Mouse (Mus musculus): Measurements from ENCODE around the gene Aatf.
A peak's percentile ranks its signal among the peaks of the same experiment; 100 is the strongest.

Aatf gene

DNA sequence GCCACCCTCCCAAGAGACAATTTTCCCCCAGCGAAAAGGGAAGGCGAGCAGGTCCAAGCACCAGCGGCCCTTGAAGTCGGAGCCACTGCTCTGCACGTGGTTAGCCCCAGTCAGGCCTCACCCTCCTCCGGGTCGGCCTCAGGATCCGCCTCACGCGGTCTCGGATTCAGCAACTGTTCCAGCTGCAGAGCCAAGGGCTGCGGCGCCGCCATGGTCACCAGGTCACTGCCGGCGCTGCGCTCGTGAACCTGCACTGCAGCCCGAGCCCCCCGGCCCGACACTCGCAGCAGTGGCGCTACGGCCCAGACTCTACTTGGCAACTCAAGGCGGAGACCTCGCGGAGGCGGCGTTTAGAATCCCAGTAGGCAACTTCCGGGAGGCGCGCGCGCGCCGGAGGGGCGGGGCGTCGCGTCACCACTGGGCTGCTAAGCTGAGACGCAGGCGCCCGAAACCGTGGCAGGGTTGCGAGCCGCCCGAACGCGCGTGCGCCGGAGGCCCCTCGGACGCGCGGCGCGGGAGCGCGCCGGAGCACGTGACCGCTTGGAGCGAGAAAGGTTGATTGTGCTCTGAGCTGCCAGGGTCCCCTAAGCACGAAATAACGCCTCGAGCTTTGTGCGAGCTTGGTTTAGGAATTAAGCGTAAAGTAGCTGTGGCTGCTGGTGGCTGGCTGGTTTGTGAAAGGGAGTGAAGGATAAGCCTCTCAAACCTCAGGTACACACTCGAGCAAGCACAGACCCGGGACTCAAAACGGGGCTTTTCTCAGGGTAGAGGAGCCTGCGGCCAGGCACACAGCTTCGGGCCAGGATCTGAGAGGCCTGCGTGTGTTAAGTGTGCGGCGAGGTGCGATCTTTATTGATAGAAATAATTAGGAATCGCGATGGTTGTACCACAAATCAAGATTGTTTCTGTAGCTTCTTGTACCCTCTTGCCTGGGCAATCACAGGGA is at the start of gene Aatf:
Gene Aatf, minus strand, starts transcription at position 352 of the 946 bp plus-strand sequence.
- DNase-seq (ENCODE audit: low read depth), result peak; percentile 90

DNA sequence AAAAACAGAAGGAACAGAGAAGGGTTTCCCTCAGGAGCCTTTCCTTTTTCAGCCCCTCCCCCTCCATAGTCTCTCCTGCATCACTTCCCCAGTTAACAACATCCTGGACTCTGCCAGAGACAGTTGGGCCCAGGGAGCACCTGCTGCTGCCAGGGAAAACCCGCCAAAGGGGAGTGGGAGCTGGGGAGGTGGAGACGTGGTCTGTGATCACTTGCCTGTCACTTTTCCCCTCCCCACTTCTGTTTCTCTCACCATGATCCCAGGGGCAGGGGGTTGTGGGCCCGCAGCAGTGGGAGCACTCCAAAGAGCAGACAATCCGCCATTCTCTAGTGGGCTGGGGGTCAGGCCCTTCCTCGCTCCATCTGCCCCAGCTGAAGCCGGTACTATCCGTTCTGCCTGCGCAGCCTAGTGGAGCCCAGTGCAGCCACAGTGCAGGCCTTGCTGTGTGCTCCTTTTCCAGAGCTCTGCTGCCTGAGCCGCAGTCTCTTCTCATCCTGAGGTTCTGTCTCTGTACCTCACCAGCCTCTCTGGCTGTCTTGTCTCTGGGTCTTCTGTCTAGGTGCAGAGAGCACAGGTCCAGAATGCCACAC is 49.5 kb upstream of the Aatf start:
- DNase-seq (ENCODE audit: low read depth), result no peak

DNA sequence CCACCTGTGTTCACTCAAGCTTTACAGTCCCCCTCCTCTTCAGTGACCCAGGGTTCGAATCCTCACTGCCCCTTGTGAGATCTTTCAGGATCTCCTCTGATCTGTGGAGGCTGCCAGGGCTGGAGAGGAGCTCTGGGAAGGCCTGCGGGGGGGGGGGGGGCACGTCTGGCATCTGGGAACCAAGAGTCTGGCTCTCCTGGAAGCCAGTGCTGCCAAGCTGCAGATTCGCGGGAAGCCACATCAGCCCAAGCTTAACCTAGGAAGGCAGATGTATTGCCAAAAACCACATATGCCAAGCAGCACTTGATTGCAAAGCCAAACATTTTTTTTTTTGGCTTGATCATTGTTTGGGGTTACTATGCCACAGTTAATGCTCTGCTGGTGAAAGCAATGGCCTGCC is 48.2 kb upstream of the Aatf start:
- no peak for DNase-seq (ENCODE audit: low read depth)

DNA sequence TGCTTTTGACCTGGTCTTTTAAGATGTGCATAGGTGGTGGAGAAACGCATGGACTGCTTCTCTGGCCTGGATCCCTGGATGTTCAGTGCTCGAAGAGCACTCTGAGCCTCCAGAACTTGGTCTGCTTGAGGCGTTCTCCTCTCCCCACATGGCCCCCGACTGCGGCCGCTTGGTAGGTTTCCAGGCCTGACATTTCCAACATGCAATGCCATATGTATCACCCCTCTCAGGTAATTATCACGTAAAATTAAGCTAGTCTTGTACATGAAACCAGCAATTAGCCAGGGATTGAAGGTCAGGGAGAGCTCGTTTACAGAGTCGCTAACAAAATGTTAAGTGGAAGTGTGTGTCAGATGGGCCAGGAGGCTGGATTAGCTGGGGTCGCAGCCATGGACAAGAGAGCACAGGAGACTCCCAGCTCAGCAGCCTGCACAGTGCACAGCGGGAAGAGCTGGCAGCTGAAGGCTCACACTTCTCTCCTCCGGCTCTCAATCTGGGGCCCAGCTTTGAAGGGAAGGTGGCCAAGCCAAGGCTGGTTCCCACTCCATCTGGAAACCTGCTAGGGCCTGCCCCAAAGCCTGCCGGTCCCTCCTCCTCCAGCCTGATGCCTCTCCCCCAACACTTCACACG is 40.6 kb upstream of the Aatf start:
- no peak for DNase-seq (ENCODE audit: low read depth)

- no peak for DNase-seq (ENCODE audit: low read depth)
Measured at GRCm38 (mm10) chr11:84551296-84551695, 38.0 kb upstream of the Aatf start.

DNA sequence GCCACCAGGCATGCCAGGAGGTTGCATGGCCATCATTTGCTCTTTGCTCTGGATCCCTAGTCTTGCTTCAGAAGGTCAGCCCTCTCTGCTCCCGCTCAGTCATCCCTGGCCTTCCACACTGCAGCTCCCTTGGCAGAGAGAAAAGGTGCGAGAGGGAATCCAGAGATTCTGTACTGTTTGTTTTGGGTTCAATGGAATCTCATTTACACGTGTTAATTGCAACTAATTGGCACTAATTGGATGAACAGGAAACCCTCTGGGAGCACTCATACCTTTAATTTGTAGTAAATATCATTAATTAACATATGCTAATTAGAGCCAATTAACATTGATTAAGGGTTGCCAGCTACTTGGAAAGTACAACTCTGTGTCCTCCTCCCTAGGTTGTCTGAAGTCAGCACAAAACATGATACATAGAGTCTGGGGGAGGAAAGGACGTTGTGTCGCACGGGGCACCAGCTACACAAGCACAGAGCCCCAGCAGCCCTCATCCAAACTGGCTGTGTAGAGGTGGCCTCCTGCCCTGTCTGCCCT is 36.0 kb upstream of the Aatf start:
- no peak for DNase-seq (ENCODE audit: low read depth)

DNA sequence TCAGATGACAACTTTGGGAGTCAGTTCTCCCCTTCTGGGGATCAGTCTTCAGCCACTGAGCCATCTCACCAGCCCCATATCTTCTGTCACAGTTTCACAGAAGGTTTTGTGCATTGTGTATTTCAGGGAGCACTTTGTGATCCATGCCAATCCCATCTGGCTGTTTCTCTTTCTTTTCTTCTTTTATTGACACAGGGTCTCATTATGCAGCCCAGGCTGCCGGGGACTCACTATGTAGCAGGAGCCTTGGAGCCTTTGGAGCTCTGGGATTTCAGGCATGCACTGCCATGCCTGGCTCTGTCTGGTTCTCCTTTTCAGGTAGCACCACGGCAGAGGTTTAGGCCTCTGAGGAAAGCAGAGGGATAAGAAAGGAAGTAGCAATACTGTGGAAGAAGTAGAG is 35.0 kb upstream of the Aatf start:
- DNase-seq (ENCODE audit: low read depth), result no peak

- no peak for DNase-seq (ENCODE audit: low read depth)
Measured at GRCm38 (mm10) chr11:84539981-84540380, 26.7 kb upstream of the Aatf start.

GRCm38 (mm10) chr11:84529797-84530703 is 16.7 kb upstream of the Aatf start:
- no peak for DNase-seq (ENCODE audit: low read depth)

- no peak for DNase-seq (ENCODE audit: low read depth)
Measured at GRCm38 (mm10) chr11:84529143-84529755, 15.9 kb upstream of the Aatf start.

DNA sequence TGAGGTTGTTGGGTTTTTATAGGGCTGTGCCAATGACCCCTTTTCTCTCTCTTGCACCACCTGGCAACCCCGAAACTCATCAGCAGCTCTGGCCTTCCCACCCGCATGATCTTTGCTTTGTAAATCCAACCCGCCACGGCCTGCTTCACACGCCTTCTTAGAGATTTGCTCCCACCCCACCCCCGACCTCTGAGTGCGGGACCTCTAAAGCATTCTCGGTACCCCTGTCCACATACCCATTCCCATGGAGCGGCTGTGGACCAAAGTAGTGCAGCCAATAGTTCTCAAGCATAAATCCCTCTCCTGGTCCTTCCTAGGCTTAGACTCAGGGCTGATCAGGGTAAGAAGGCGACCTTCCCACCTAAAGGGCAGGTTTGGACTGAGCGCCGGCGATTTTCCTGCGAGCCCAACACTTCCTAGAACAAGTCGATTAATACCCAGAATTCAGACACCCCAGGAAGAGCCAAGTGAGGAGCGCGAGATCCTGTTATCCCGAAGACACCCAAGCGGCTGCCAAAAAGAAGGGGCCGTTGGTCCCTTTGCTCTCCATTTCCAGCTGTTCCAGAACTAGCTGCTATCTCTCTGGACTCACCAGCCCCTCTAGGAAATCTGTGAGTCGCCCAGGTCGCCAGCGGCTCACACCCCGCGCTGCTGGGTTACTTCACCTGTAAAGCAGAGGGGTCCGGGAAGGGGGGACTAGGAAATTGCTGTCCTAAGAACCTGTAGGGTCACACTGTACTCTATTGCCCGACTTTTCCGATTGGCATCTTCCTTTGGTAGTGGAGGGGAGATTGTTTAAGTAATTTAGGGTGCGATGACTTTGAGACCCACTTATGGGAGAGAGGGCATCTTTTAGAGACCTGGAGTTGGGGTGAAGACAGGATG is 13.9 kb upstream of the Aatf start:
- no peak for DNase-seq (ENCODE audit: low read depth)

- no peak for DNase-seq (ENCODE audit: low read depth)
Measured at GRCm38 (mm10) chr11:84526451-84526850, 13.1 kb upstream of the Aatf start.

GRCm38 (mm10) chr11:84525421-84526274 is 12.3 kb upstream of the Aatf start, which contains the start of gene Lhx1:
Lhx1 (minus strand) TSS chr11:84525535.
- no peak for DNase-seq (ENCODE audit: low read depth)

GRCm38 (mm10) chr11:84524511-84525270 is 11.4 kb upstream of the Aatf start:
- DNase-seq (ENCODE audit: low read depth), result no peak

- no peak for DNase-seq (ENCODE audit: low read depth)
Measured at GRCm38 (mm10) chr11:84523841-84524510, 10.7 kb upstream of the Aatf start.

DNA sequence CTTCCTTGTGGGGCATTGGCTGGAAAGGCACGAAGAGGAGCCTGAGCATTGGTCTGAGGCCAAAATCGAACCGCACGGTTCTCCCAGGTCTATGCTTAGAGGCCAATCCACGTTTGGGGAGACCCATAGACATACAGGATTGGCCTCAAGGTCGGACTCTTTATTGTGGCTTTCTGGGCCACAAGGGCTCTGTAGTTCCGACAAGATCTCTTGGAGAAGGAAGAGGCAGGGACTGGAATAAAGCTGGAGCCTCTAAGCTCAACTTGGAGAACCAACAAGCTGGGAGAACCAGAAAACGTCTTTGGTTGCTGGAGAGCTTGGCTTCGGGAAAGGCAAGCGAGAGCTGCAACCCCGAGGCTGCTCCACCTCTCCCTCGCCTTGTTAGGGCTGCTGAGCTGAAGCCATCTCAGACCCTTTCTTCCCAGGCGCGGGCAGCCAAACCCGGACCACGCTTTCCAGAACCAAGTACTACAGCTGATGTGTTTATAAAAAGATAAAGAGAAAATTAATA is 10.1 kb upstream of the Aatf start:
- DNase-seq (ENCODE audit: low read depth), result no peak

DNA sequence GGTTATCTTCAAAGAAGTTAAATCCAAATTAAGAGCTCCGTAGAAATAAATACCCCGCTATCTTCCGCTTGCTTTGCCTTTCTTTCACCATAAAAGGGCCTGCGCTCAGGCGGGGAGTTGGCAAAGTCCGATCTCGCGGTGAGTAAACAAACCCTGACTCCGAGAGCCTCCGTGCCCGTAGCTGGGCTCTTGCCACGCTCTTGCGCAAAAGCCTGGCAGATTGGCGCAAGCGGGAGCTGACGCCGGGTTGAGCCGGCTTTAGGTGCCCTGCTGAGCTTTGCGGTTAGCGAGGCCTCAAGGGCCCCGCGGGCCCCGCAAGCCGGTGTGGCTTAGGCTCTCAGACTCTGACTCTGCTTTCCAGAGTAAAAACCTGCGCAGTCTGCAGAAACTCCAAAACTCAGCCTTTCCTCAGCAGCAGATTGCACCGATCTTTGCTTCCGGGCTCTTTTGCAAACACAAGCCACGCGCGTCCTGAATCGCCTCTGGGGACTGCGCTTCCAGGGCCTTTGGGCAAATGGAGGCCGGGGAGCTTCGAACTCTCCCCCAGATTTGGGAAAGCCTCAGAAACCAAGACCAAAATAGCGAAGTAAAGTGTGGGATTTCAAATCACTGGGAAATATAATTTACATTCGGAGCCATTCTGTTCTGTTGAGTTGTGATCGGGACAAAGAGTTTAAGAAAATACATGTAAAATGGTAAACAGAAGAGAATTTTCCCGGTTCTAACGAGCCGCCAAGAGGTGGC is 9.4 kb upstream of the Aatf start:
- no peak for DNase-seq (ENCODE audit: low read depth)
